Mouse (Mus musculus) myocyte (in vitro differentiated cells): Measurements from ENCODE around the gene Olfr600.

Experiments used
- CEBPB ChIP-seq: IDR thresholded peaks from 2 replicates; pipeline ENCODE4 v1.6.1; 2011; ENCODE audit warnings: mild to moderate bottlenecking, moderate library complexity; ENCODE audit not compliant: poor library complexity, insufficient read depth, severe bottlenecking
- E2F4 ChIP-seq: IDR thresholded peaks from one replicate; pipeline ENCODE4 v1.6.1; 2011; ENCODE audit warnings: mild to moderate bottlenecking, control low read depth, moderate library complexity; ENCODE audit not compliant: insufficient read depth
- MAX ChIP-seq: IDR thresholded peaks from one replicate; pipeline ENCODE4 v1.6.1; 2011; ENCODE audit warnings: low read depth, mild to moderate bottlenecking, control low read depth
- MYOD1 ChIP-seq, 3 experiments: IDR thresholded peaks; one replicate each; pipeline ENCODE4 v1.6.1; 2011; ENCODE audit warnings: control low read depth in 2 of 3, low read depth in 2 of 3, mild to moderate bottlenecking in 2 of 3, moderate library complexity in 1 of 3; ENCODE audit not compliant: insufficient read length in 2 of 3, control insufficient read depth in 1 of 3
- MYOG ChIP-seq, 3 experiments: IDR thresholded peaks; one replicate each; pipeline ENCODE4 v1.6.1; 2011; ENCODE audit warnings: control low read depth in 2 of 3, low read depth in 2 of 3, mild to moderate bottlenecking in 2 of 3; ENCODE audit not compliant: insufficient read length in 2 of 3, control insufficient read depth in 1 of 3, insufficient read depth in 1 of 3
- POLR2A ChIP-seq: IDR thresholded peaks from one replicate; pipeline ENCODE4 v1.6.1; 2011; ENCODE audit warnings: low read depth, mild to moderate bottlenecking, control low read depth, moderate library complexity; ENCODE audit not compliant: insufficient read length
- POLR2AphosphoS2 ChIP-seq: IDR thresholded peaks from one replicate; pipeline ENCODE4 v1.6.1; 2011; ENCODE audit warnings: low read depth, control low read depth; ENCODE audit not compliant: insufficient read length
- REST ChIP-seq: IDR thresholded peaks from one replicate; pipeline ENCODE4 v1.6.1; 2011; ENCODE audit warnings: mild to moderate bottlenecking, control low read depth, moderate library complexity; ENCODE audit not compliant: insufficient read depth, insufficient read length
- SRF ChIP-seq: IDR thresholded peaks from one replicate; pipeline ENCODE4 v1.6.1; 2011; ENCODE audit warnings: low read depth; ENCODE audit not compliant: control insufficient read depth, insufficient read length
- TCF12 ChIP-seq: IDR thresholded peaks from one replicate; pipeline ENCODE4 v1.6.1; 2011; ENCODE audit warnings: mild to moderate bottlenecking, control low read depth; ENCODE audit not compliant: poor library complexity, insufficient read depth, severe bottlenecking
- TCF3 ChIP-seq: IDR thresholded peaks from one replicate; pipeline ENCODE4 v1.6.1; 2011; ENCODE audit warnings: low read depth, control low read depth; ENCODE audit not compliant: insufficient read length
- USF1 ChIP-seq: IDR thresholded peaks from one replicate; pipeline ENCODE4 v1.6.1; 2011; ENCODE audit warnings: low read depth, mild to moderate bottlenecking, control low read depth, moderate library complexity

GRCm38 (mm10) chr7:103386077-103386476 is 36.6 kb upstream of the Olfr600 start, which contains the start of gene Olfr603:
- TF ChIP-seq POLR2A, result no peak
- no peak for TF ChIP-seq USF1
- TF ChIP-seq E2F4, result no peak
- no peak for TF ChIP-seq CEBPB
- no peak for TF ChIP-seq MAX
- TF ChIP-seq MYOG (IDR thresholded peaks at IDR 0.05; ENCODE audit: control insufficient read depth in 1 of 3, insufficient read depth in 1 of 3, insufficient read length in 2 of 3, low read depth in 2 of 3), result no peak
- no peak for TF ChIP-seq POLR2AphosphoS2
- TF ChIP-seq TCF12, result no peak
- no peak for TF ChIP-seq MYOD1 (IDR thresholded peaks at IDR 0.05; ENCODE audit: control insufficient read depth in 1 of 3, insufficient read length in 2 of 3, low read depth in 2 of 3)
- TF ChIP-seq SRF, result no peak
- no peak for TF ChIP-seq REST
- TF ChIP-seq TCF3, result no peak
